ENCODE assay signal across 8 mouse cellular contexts in genomic region chr11:78300917-78301316, GRCm38 (mm10). TPM values are rescaled to one million over a fixed set of nuclear protein-coding genes. Genes with fewer than 3 reads are reported as not detected.
DNase-seq lines count a peak whose midpoint lies in the region; ATAC-seq and TF ChIP-seq lines count a peak whose summit lies in the region.

No protein-coding gene starts in this region.

- TF ChIP-seq POLR2A in testis, adult 2 months (IDR thresholded peaks at IDR 0.05; ENCODE audit: control insufficient read depth, low read depth, low read length), result no peak

- no peak for TF ChIP-seq CTCF in testis, adult 2 months (IDR thresholded peaks at IDR 0.05; ENCODE audit: control insufficient read depth, insufficient read depth, insufficient replicate concordance, low read depth, low read length)

- H3K27ac ChIP-seq in testis, adult 2 months (ENCODE audit: control insufficient read depth, insufficient read depth, low read depth, low read length), result peak overlapping the region; percentile 98
- peak overlapping the region; percentile 52 for H3K27ac ChIP-seq in liver, embryonic 13.5 days
- peak overlapping the region; percentile 53; the same call in 1 of the 2 replicates for H3K27ac ChIP-seq in stomach, embryonic 16.5 days (ENCODE audit: low read length)

- peaks cover 4% of the 10 kb centered on the region for H3K36me3 ChIP-seq in testis, adult 2 months (ENCODE audit: control insufficient read depth, insufficient read depth, low read length)
- H3K36me3 ChIP-seq in liver, embryonic 13.5 days, result peaks cover 29% of the 10 kb centered on the region
- peaks cover 4% of the 10 kb centered on the region for H3K36me3 ChIP-seq in stomach, embryonic 16.5 days (ENCODE audit: control insufficient read depth, insufficient read depth, low read length)

- H3K4me3 ChIP-seq in testis, adult 2 months (ENCODE audit: control insufficient read depth, low read depth, low read length), result peak overlapping the region; percentile 95
- H3K4me3 ChIP-seq in liver, embryonic 13.5 days (replicated peaks), result peak overlapping the region; percentile 95
- peak overlapping the region; percentile 82 for H3K4me3 ChIP-seq in stomach, embryonic 16.5 days (replicated peaks; ENCODE audit: low read length)

- peak; percentile 75; the same call in 1 of the 2 replicates for ATAC-seq in frontal cortex, adult (ENCODE audit: low TSS enrichment)
- no peak for ATAC-seq in liver, embryonic 13.5 days (ENCODE audit: low read depth)
- no peak for ATAC-seq in stomach, embryonic 16.5 days (ENCODE audit: insufficient read depth, low FRiP score)

- H3K27me3 ChIP-seq in testis, adult 2 months (ENCODE audit: control insufficient read depth, insufficient read depth, low read length), result no peaks in the 10 kb centered on the region
- H3K27me3 ChIP-seq in liver, embryonic 13.5 days, result no peaks in the 10 kb centered on the region
- H3K27me3 ChIP-seq in stomach, embryonic 16.5 days (ENCODE audit: control insufficient read depth, insufficient read depth, low read length), result no peaks in the 10 kb centered on the region

- peak overlapping the region; percentile 94 for H3K9ac ChIP-seq in liver, embryonic 13.5 days
- peak overlapping the region; percentile 82 for H3K9ac ChIP-seq in stomach, embryonic 16.5 days (ENCODE audit: low read length)

- WGBS in liver, embryonic 13.5 days (ENCODE audit: insufficient replicate concordance), result 74% methylated on average over 7 of the region's 7 CpGs
- 66% methylated on average over 7 of the region's 7 CpGs for WGBS in stomach, embryonic 16.5 days

- peak overlapping the region; percentile 70 for H3K4me2 ChIP-seq in liver, embryonic 13.5 days
- H3K4me2 ChIP-seq in stomach, embryonic 16.5 days (ENCODE audit: low read depth, low read length), result peak overlapping the region; percentile 79

- no peaks in the 10 kb centered on the region; the same call in 1 of the 2 replicates for H3K4me1 ChIP-seq in testis, adult 2 months (ENCODE audit: control insufficient read depth, insufficient read depth, low read length)
- H3K4me1 ChIP-seq in liver, embryonic 13.5 days (replicated peaks), result peaks cover 40% of the 10 kb centered on the region
- 0 out of 2 replicates have a peak, but pooled peaks cover 5% of the 10 kb centered on the region for H3K4me1 ChIP-seq in stomach, embryonic 16.5 days (ENCODE audit: control insufficient read depth, insufficient read depth, low read length)

- H3K9me3 ChIP-seq in liver, embryonic 13.5 days (replicated peaks), result no peaks in the 10 kb centered on the region
- no peaks in the 10 kb centered on the region for H3K9me3 ChIP-seq in stomach, embryonic 16.5 days (replicated peaks; ENCODE audit: control insufficient read depth, low read length)

- no peak for DNase-seq in frontal cortex, postnatal 14 days (ENCODE audit: low spot score in 2 of 2)
- no peak for DNase-seq in testis, postnatal 10 days (ENCODE audit: low spot score)
- DNase-seq in liver, embryonic 13.5 days, result no peak
- DNase-seq in kidney, postnatal 4 days, result no peak
- DNase-seq in layer of hippocampus, postnatal 25 days (ENCODE audit: extremely low spot score in 1 of 2, low spot score in 1 of 2), result no peak

RNA-seq across cellular contexts. Expression of gene Spag5, which starts 0.4 kb away (rescaled TPM):
- 54.3 and 56.0 TPM in 2 replicates for polyA plus RNA-seq in testis, adult 2 months (2012; rRNA removed)
- 30.3 and 32.6 TPM in 2 replicates for polyA plus RNA-seq in liver, embryonic 13.5 days (2015; fragmentation: Nextera tagmentation; extraction: Ambion mirVana)
- polyA plus RNA-seq in stomach, embryonic 16.5 days (2015; fragmentation: Nextera tagmentation; extraction: Ambion mirVana), result 28.9 and 30.7 TPM in 2 replicates
- 1 to 10 TPM; 4.2 to 4.6 TPM for total RNA-seq in layer of hippocampus, postnatal 25 days (2021)

RNA-seq across cellular contexts. Expression of gene BC030499, which starts 10.3 kb away (rescaled TPM):
- 0.22 and 0.28 TPM in 2 replicates for polyA plus RNA-seq in testis, adult 2 months (2012; rRNA removed)
- polyA plus RNA-seq in liver, embryonic 13.5 days (2015; fragmentation: Nextera tagmentation; extraction: Ambion mirVana), result 0.06 TPM in 1 of 2 replicates, not detected in the other
- 0.17 and 0.54 TPM in 2 replicates for polyA plus RNA-seq in stomach, embryonic 16.5 days (2015; fragmentation: Nextera tagmentation; extraction: Ambion mirVana)
- 1 to 10 TPM; 4.0 to 5.6 TPM for total RNA-seq in layer of hippocampus, postnatal 25 days (2021)

RNA-seq across cellular contexts. Expression of gene Aldoc, which starts 21.9 kb away (rescaled TPM):
- 5.8 and 7.4 TPM in 2 replicates for polyA plus RNA-seq in testis, adult 2 months (2012; rRNA removed)
- polyA plus RNA-seq in liver, embryonic 13.5 days (2015; fragmentation: Nextera tagmentation; extraction: Ambion mirVana), result 4.9 and 5.2 TPM in 2 replicates
- 25.6 and 37.3 TPM in 2 replicates for polyA plus RNA-seq in stomach, embryonic 16.5 days (2015; fragmentation: Nextera tagmentation; extraction: Ambion mirVana)
- 100 to 1,000 TPM; 852 to 862 TPM for total RNA-seq in layer of hippocampus, postnatal 25 days (2021)

RNA-seq across cellular contexts. Expression of gene Pigs, which starts 27.3 kb away (rescaled TPM):
- 57.4 and 69.7 TPM in 2 replicates for polyA plus RNA-seq in testis, adult 2 months (2012; rRNA removed)
- 32.3 and 37.1 TPM in 2 replicates for polyA plus RNA-seq in liver, embryonic 13.5 days (2015; fragmentation: Nextera tagmentation; extraction: Ambion mirVana)
- 67.4 and 80.9 TPM in 2 replicates for polyA plus RNA-seq in stomach, embryonic 16.5 days (2015; fragmentation: Nextera tagmentation; extraction: Ambion mirVana)
- 10 to 100 TPM; 62.2 to 65.8 TPM for total RNA-seq in layer of hippocampus, postnatal 25 days (2021)

RNA-seq across cellular contexts. Expression of gene 2610507B11Rik, which starts 39.4 kb away (rescaled TPM):
- polyA plus RNA-seq in testis, adult 2 months (2012; rRNA removed), result 125 and 133 TPM in 2 replicates
- polyA plus RNA-seq in liver, embryonic 13.5 days (2015; fragmentation: Nextera tagmentation; extraction: Ambion mirVana), result 33.6 and 42.8 TPM in 2 replicates
- polyA plus RNA-seq in stomach, embryonic 16.5 days (2015; fragmentation: Nextera tagmentation; extraction: Ambion mirVana), result 72.4 and 80.3 TPM in 2 replicates
- 100 to 1,000 TPM; 193 to 209 TPM for total RNA-seq in layer of hippocampus, postnatal 25 days (2021)
